Mouse (Mus musculus) megakaryocyte, embryonic 14.5 days (primary cell): ENCODE results near the gene Lrrc1.

ENCODE experiments used
- FLI1 ChIP-seq: IDR thresholded peaks from 2 replicates; pipeline ENCODE4 v1.6.1; 2012; ENCODE audit warnings: low read length, inconsistent platforms, mixed read lengths
- GATA1 ChIP-seq: IDR thresholded peaks from 3 replicates; pipeline ENCODE4 v1.6.1; 2012; ENCODE audit warnings: mixed read lengths, low read length, inconsistent platforms, borderline replicate concordance

GRCm38 (mm10) chr9:77584746-77585145 is 40.1 kb upstream of the Lrrc1 start:
- TF ChIP-seq GATA1 (no peak), FLI1 (no peak)
